Mouse (Mus musculus) mouse embryonic stem cell (cell line): ENCODE results near the gene Hmgcr.

Experiments
- in situ Hi-C, 2 experiments: fragments of 300-500 bp; cut with MboI; formaldehyde crosslinking; loops; 1 replicate in 1 of 2; 3 replicates in 1 of 2; pipeline ENCODE4 v1.14.3; 2019 to 2020; ENCODE audit warnings: low sequenced_read_pairs in 2 of 2, low pct_unique_long_range_greater_than_20kb in 1 of 2, mixed read lengths in 1 of 2; ENCODE audit not compliant: unreplicated experiment in 1 of 2

Hmgcr gene

GRCm38 (mm10) chr13:96670406-96671077 lies at the start of gene Hmgcr:
Gene Hmgcr, minus strand, starts transcription at chr13:96670936.
- in situ Hi-C loops, result loop anchor here in 1 of 2 experiments (25.0 kb wide), 1 partner anchor 442 kb away; no protein-coding TSS in a partner anchor

- in situ Hi-C loops, result no loop called here
These were observed 49.3 kb upstream of the Hmgcr start for GRCm38 (mm10) chr13:96720003-96720402.

GRCm38 (mm10) chr13:96717821-96718220 lies 47.1 kb upstream of the Hmgcr start:
- in situ Hi-C loops, result no loop called here

GRCm38 (mm10) chr13:96716311-96716710 lies 45.6 kb upstream of the Hmgcr start:
- in situ Hi-C loops, result no loop called here

- in situ Hi-C loops, result no loop called here
These were observed 38.8 kb upstream of the Hmgcr start for GRCm38 (mm10) chr13:96709269-96710233.

- in situ Hi-C loops, result no loop called here
These were observed 32.0 kb upstream of the Hmgcr start for GRCm38 (mm10) chr13:96702567-96703278.

GRCm38 (mm10) chr13:96697805-96698586 lies 27.3 kb upstream of the Hmgcr start:
- in situ Hi-C loops, result no loop called here

GRCm38 (mm10) chr13:96695428-96695827 lies 24.7 kb upstream of the Hmgcr start:
- in situ Hi-C loops, result no loop called here

GRCm38 (mm10) chr13:96689901-96690300 lies 19.2 kb upstream of the Hmgcr start:
- in situ Hi-C loops, result no loop called here

GRCm38 (mm10) chr13:96687261-96687660 lies 16.5 kb upstream of the Hmgcr start:
- in situ Hi-C loops, result no loop called here

- in situ Hi-C loops, result no loop called here
These were observed 14.0 kb upstream of the Hmgcr start for GRCm38 (mm10) chr13:96684779-96685178.

- in situ Hi-C loops, result no loop called here
These were observed 10.4 kb upstream of the Hmgcr start for GRCm38 (mm10) chr13:96681088-96681620.

GRCm38 (mm10) chr13:96680163-96681087 lies 9.7 kb upstream of the Hmgcr start:
- in situ Hi-C loops, result no loop called here

- in situ Hi-C loops, result no loop called here
These were observed 7.9 kb upstream of the Hmgcr start for GRCm38 (mm10) chr13:96678616-96679015.

GRCm38 (mm10) chr13:96677071-96677470 lies 6.3 kb upstream of the Hmgcr start:
- in situ Hi-C loops, result no loop called here

GRCm38 (mm10) chr13:96675756-96676155 lies 5.0 kb upstream of the Hmgcr start:
- in situ Hi-C loops, result no loop called here

GRCm38 (mm10) chr13:96673817-96674216 lies 3.1 kb upstream of the Hmgcr start:
- in situ Hi-C loops, result loop anchor here in 1 of 2 experiments (25.0 kb wide), 1 partner anchor 438 kb away; no protein-coding TSS in a partner anchor
